16 mouse cellular contexts compared by ENCODE assay signal in the genomic region with DNA sequence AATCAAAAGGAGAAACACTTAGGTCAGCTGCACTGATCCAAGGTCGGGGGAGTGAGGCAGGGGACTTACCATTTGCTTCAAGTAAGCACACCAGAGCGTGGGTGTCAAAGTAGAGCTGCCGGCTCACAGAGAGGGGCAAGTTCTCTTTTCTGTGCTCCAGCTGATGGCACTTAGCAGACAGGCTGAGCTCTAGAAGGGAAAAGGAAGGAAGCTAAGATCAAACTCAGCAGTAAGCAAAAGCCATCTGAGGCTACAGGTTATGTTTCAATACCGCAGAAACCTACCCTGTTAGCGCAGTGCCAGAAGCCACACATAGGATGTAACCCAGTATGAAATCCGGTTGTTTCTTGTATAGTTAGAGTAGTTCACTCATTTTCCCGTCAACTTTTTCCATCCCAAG. TPM values are rescaled to one million over a fixed set of nuclear protein-coding genes. Genes with fewer than 3 reads are reported as not detected.
DNase-seq lines count a peak whose midpoint lies in the region; ATAC-seq and TF ChIP-seq lines count a peak whose summit lies in the region.
"Had no signal": no experiment of that assay in that cellular context is flagged by ENCODE, and none has a peak within 500 bp of the region (broad histone marks: within the 10 kb centered on the region; RNA-seq: fewer than 3 reads in every experiment).

No protein-coding gene starts in this region.

- ATAC-seq in activated CD4-positive, CD25-positive, alpha-beta regulatory T cell, adult 4 months, result peak; percentile 8
- ATAC-seq in megakaryocyte, adult 5-6 weeks (ENCODE audit: poor library complexity, severe bottlenecking), result peak; percentile 51
- no peak for ATAC-seq in forebrain, embryonic 16.5 days
- ATAC-seq: intestine, embryonic 15.5 days had no signal

- no peak for TF ChIP-seq CTCF in layer of hippocampus, adult 2 months (conservative IDR thresholded peaks at IDR 0.05)
- TF ChIP-seq CTCF in left cerebral cortex, adult 2 months (IDR thresholded peaks at IDR 0.05), result no peak

- H3K9me3 ChIP-seq in forebrain, embryonic 16.5 days (ENCODE audit: control insufficient read depth, low read length), result no peaks in the 10 kb centered on the region
- H3K9me3 ChIP-seq: embryonic facial prominence, embryonic 10.5 days; intestine, embryonic 15.5 days; limb, embryonic 15.5 days had no signal

- no peak overlapping the region for H3K4me3 ChIP-seq in layer of hippocampus, adult 2 months
- H3K4me3 ChIP-seq in forebrain, embryonic 16.5 days (replicated peaks; ENCODE audit: low read length), result no peak overlapping the region
- no peak overlapping the region for H3K4me3 ChIP-seq in left cerebral cortex, adult 2 months
- H3K4me3 ChIP-seq: embryonic facial prominence, embryonic 10.5 days; heart, adult 2 months; intestine, embryonic 15.5 days; limb, embryonic 15.5 days had no signal

- WGBS in forebrain, embryonic 16.5 days, result 86% methylated on average over 7 of the region's 7 CpGs

- H3K4me1 ChIP-seq in forebrain, embryonic 16.5 days (replicated peaks; ENCODE audit: control insufficient read depth, insufficient read depth, low read length), result peaks cover 7% of the 10 kb centered on the region
- H3K4me1 ChIP-seq: intestine, embryonic 15.5 days had no signal

- H3K9ac ChIP-seq in forebrain, embryonic 16.5 days (replicated peaks; ENCODE audit: low read depth, low read length), result no peak overlapping the region
- H3K9ac ChIP-seq: intestine, embryonic 15.5 days; limb, embryonic 15.5 days had no signal

- intact Hi-C loops in left cerebral cortex, adult 2 months (cut with DNase I), result loop anchor here (5.0 kb wide), 1 partner anchor 383 kb away; a partner anchor contains a TSS

- H3K27ac ChIP-seq in layer of hippocampus, adult 2 months, result peak overlapping the region; percentile 18; the same call in 1 of the 2 replicates
- H3K27ac ChIP-seq in forebrain, embryonic 16.5 days (ENCODE audit: low read length), result no peak overlapping the region
- H3K27ac ChIP-seq in left cerebral cortex, adult 2 months, result no peak overlapping the region
- H3K27ac ChIP-seq: embryonic facial prominence, embryonic 10.5 days; heart, adult 2 months; intestine, embryonic 15.5 days; limb, embryonic 15.5 days had no signal

- no peaks in the 10 kb centered on the region for H3K27me3 ChIP-seq in forebrain, embryonic 16.5 days (replicated peaks; ENCODE audit: control insufficient read depth, insufficient read depth, low read length)
- H3K27me3 ChIP-seq: intestine, embryonic 15.5 days; limb, embryonic 15.5 days had no signal

- no peak overlapping the region for H3K4me2 ChIP-seq in forebrain, embryonic 16.5 days (ENCODE audit: low read length)
- H3K4me2 ChIP-seq: intestine, embryonic 15.5 days; limb, embryonic 15.5 days had no signal

- DNase-seq in layer of hippocampus, adult 2 months (ENCODE audit: low spot score in 2 of 2), result no peak
- DNase-seq in layer of hippocampus, postnatal 14 days (ENCODE audit: low spot score in 2 of 2), result no peak
- DNase-seq in thymus, postnatal 10 days (ENCODE audit: low spot score in 2 of 2), result peak; percentile 30 to 37
- DNase-seq in left cerebral cortex, adult 2 months (ENCODE audit: extremely low spot score in 1 of 2, low spot score in 2 of 2), result no peak
- DNase-seq in frontal cortex, postnatal 10 days (ENCODE audit: low spot score in 2 of 2), result no peak
- DNase-seq: cerebellum, adult 2 months; heart, adult 2 months; kidney, postnatal 36 days; lung, adult 18-20 months; right cerebral cortex, adult 18-20 months had no signal

- peaks cover 6% of the 10 kb centered on the region for H3K36me3 ChIP-seq in forebrain, embryonic 16.5 days (ENCODE audit: control insufficient read depth, insufficient read depth)

RNA-seq across cellular contexts. Expression of a gene that starts 5.2 kb away (rescaled TPM):
- 10 to 100 TPM; 20.6 to 25.6 TPM for total RNA-seq in layer of hippocampus, adult 2 months (2021)
- 10 to 100 TPM; 22.7 to 23.4 TPM for total RNA-seq in layer of hippocampus, postnatal 14 days (2021)
- polyA plus RNA-seq in activated CD4-positive, CD25-positive, alpha-beta regulatory T cell, adult 4 months (2017; shearing (Covaris generic)), result 10 to 100 TPM; 11.0 to 11.2 TPM
- 28.5 and 35.3 TPM in 2 replicates for total RNA-seq in megakaryocyte, adult 5-6 weeks (2015)
- 21.3 and 25.6 TPM in 2 replicates for total RNA-seq in megakaryocyte, adult 5-6 weeks (2017)
- polyA plus RNA-seq in forebrain, embryonic 16.5 days (2015; fragmentation: Nextera tagmentation; extraction: Ambion mirVana), result 6.9 TPM in 2 replicates
- 10 to 100 TPM; 15.8 to 17.8 TPM for total RNA-seq in left cerebral cortex, adult 2 months (2021)

Comparison
In these comparisons a context has a peak if more than half of its experiments do, and no peak if none do; other contexts are left out.
1. DNase-seq: peak in thymus, postnatal 10 days (2 of 2); none in layer of hippocampus, adult 2 months (0 of 2), layer of hippocampus, postnatal 14 days (0 of 2), left cerebral cortex, adult 2 months (0 of 2) and frontal cortex, postnatal 10 days (0 of 2).